Mouse (Mus musculus): ENCODE measurements around the gene CN725425. TPM values are rescaled to one million over a fixed set of nuclear protein-coding genes. Genes with fewer than 3 reads are reported as not detected.

Gene CN725425
- polyA plus RNA-seq (2017; shearing (Covaris generic)): not detected

GRCm38 (mm10) chr15:91199256-91199905, at the start of gene CN725425:
Gene CN725425, plus strand, starts transcription at chr15:91199494.

DNA sequence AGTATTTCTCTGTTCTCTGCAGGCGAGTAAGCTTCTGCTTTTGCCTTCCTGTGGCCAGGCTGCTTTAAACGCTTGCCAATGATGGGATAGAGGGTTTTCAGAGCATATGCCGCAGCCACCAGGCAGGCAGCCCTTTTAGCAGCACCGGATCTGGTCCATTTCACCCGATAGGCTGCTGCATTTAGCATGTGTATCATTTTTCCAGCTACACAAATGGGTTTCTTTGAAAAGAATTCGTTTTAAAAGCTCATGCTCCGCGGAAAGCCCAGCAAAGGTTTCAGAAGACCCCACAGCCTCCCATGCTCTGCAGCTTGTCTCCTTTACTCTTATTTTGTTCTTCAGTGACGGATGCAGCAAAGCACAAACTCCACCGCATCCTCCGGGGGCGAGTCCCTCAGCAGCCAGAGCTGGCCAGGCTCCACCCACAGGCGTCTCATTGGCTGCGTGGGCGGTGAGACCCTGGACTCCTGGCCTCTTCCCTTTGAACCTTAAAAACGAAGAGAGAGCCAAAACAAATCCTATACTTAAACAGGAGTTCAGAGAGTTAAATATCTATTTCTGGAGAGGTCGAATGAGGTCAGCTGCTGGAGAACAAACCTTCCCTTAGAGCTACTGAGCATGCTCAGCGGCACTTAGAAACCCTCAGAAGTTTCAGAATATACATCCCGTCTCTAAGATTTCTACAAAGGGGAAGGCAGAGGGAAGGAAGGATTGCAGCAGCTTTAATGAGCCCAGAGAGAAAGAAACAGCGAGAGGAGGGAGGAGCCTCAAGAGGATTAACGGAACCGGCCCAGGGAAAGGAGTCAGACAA, 7.7 kb upstream of the CN725425 start, which contains the start of gene Abcd2:
Gene Abcd2, minus strand, starts transcription at position 388 of the 811 bp plus-strand sequence.

Other genes with a start within 250 kb of the CN725425 start
- gene Kif21a, start 149.5 kb upstream of the CN725425 start, polyA plus RNA-seq (2017; shearing (Covaris generic)): 0.13 TPM
- 0.62 TPM for gene Abcd2, start 7.7 kb upstream of the CN725425 start, polyA plus RNA-seq (2017; shearing (Covaris generic))